ENCODE assay signal across 26 mouse cellular contexts in genomic region chr16:72908895-72909294, GRCm38 (mm10).
"Had no signal": no experiment of that assay in that cellular context is flagged by ENCODE, and none has a peak within 500 bp of the region (broad histone marks: within the 10 kb centered on the region; RNA-seq: fewer than 3 reads in every experiment).

No protein-coding gene starts in this region.

- H3K9me3 ChIP-seq: heart, embryonic 10.5 days; heart, embryonic 12.5 days; hindbrain, embryonic 10.5 days; hindbrain, embryonic 12.5 days; intestine, embryonic 15.5 days; limb, embryonic 15.5 days; liver, embryonic 12.5 days had no signal

- H3K27me3 ChIP-seq: heart, embryonic 12.5 days; hindbrain, embryonic 12.5 days; intestine, embryonic 15.5 days; limb, embryonic 13.5 days; limb, embryonic 15.5 days; liver, embryonic 12.5 days had no signal

- ATAC-seq: hindbrain, embryonic 16.5 days; inflammation-experienced regulatory T-cells, adult 6 months; intestine, embryonic 15.5 days; intestine, postnatal 0 days; liver, embryonic 12.5 days had no signal

- H3K27ac ChIP-seq: heart, embryonic 10.5 days; hindbrain, embryonic 10.5 days; hindbrain, embryonic 12.5 days; hindbrain, embryonic 14.5 days; intestine, embryonic 15.5 days; layer of hippocampus, adult 2 months; limb, embryonic 13.5 days; limb, embryonic 15.5 days; liver, embryonic 12.5 days; liver, embryonic 14.5 days had no signal

- H3K4me3 ChIP-seq: heart, embryonic 10.5 days; heart, embryonic 12.5 days; hindbrain, embryonic 10.5 days; hindbrain, embryonic 12.5 days; intestine, embryonic 15.5 days; layer of hippocampus, adult 2 months; limb, embryonic 13.5 days; limb, embryonic 15.5 days; liver, embryonic 12.5 days had no signal

- H3K36me3 ChIP-seq: heart, embryonic 10.5 days; intestine, embryonic 15.5 days; limb, embryonic 15.5 days; liver, embryonic 12.5 days had no signal

- H3K4me2 ChIP-seq: heart, embryonic 12.5 days; hindbrain, embryonic 12.5 days; hindbrain, embryonic 14.5 days; intestine, embryonic 15.5 days; limb, embryonic 13.5 days; limb, embryonic 15.5 days; liver, embryonic 12.5 days had no signal

- H3K4me1 ChIP-seq: heart, embryonic 10.5 days; intestine, embryonic 15.5 days; liver, embryonic 12.5 days had no signal

- DNase-seq: gastrocnemius, postnatal 10 days; gastrocnemius, postnatal 25 days; heart, adult 18-20 months; heart, postnatal 10 days; heart, postnatal 4 days; kidney, adult 18-20 months; kidney, adult 8-10 months; kidney, postnatal 10 days; kidney, postnatal 25 days; kidney, postnatal 4 days; layer of hippocampus, postnatal 36 days; left cerebral cortex, postnatal 4 days had no signal

- H3K9ac ChIP-seq: heart, embryonic 12.5 days; hindbrain, embryonic 12.5 days; hindbrain, embryonic 14.5 days; intestine, embryonic 15.5 days; limb, embryonic 13.5 days; limb, embryonic 15.5 days; liver, embryonic 12.5 days; liver, embryonic 14.5 days had no signal
